Mouse (Mus musculus) G1E (cell line): ENCODE data around the gene Dcaf4.

ENCODE experiments used
- CTCF ChIP-seq: IDR thresholded peaks from 2 replicates; pipeline ENCODE4 v1.5.1; 2012; ENCODE audit warnings: low read depth, low read length, inconsistent platforms, mixed read lengths
- GATA1 ChIP-seq: IDR thresholded peaks from 2 replicates; pipeline ENCODE4 v1.6.1; 2012; ENCODE audit warnings: borderline replicate concordance, low read length, inconsistent platforms, mixed read lengths

- no peak for TF ChIP-seq GATA1
- TF ChIP-seq CTCF, result no peak
Observed at GRCm38 (mm10) chr12:83471760-83472159, 48.5 kb upstream of the Dcaf4 start.
